Comparison of ENCODE assay signal across 8 mouse cellular contexts in the genomic region with DNA sequence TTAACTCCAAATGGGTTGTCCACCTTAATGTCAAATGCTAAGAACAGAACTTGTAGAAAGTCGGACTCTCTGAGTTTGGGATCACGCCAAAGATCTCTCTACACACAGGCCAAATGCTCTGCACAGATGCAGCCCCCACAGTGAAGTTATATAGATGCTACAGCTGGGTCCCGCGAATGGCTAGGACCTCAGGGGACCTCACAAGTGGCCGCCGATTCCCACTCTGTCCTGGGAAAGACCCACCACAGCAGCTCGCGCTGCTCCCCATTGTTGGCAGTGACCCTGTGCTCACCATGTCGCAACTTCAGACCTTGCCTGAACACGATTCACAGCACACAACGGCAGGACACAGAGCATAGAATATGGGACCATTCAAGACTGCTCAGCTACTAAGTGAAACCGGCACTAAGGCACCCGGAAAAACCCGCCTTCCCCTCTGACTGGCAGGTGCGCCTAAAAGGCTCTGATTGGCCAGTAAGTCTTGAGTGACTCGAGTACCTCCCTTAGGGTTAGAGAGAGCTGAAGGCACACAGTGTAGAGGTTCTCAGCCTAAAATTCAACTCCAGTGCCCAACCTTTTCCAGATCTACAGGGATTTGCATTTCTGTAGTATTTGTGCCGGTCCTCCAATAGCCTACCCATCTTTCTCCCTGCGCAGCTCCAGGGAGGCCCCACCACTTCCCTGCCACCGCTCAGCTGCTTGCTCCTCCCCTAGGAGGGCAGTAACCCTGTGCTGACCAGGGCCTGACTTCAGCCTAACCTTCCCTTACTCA. TPM values are rescaled to one million over a fixed set of nuclear protein-coding genes. Genes with fewer than 3 reads are reported as not detected.
DNase-seq lines count a peak whose midpoint lies in the region; ATAC-seq lines count a peak whose summit lies in the region.

No protein-coding gene starts in this region.

- H3K4me2 ChIP-seq in hindbrain, embryonic 15.5 days: peak overlapping the region; percentile 67

- peak overlapping the region; percentile 52 for H3K4me3 ChIP-seq in hindbrain, embryonic 15.5 days

- peak; percentile 99 for ATAC-seq in hindbrain, embryonic 15.5 days (ENCODE audit: low FRiP score, low read depth)

- peak overlapping the region; percentile 79 for H3K27ac ChIP-seq in hindbrain, embryonic 15.5 days (replicated peaks)

- no peaks in the 10 kb centered on the region for H3K36me3 ChIP-seq in hindbrain, embryonic 15.5 days

- no peaks in the 10 kb centered on the region; the same call in 1 of the 2 replicates for H3K4me1 ChIP-seq in hindbrain, embryonic 15.5 days (replicated peaks)

- peak; percentile 93 for DNase-seq in R1 (ENCODE audit: low read depth, low spot score)
- DNase-seq in cerebellum, postnatal 25 days: peak; percentile 83 to 87
- peak; percentile 79 to 88 for DNase-seq in frontal cortex, postnatal 36 days (ENCODE audit: low spot score in 2 of 2)
- DNase-seq in left cerebral cortex, adult 11 months (ENCODE audit: low spot score): peak; percentile 76
- peak; percentile 86 for DNase-seq in lung, postnatal 4 days
- peak; percentile 43 for DNase-seq in retina, postnatal 7 days (ENCODE audit: low read depth, low spot score)
- DNase-seq in urinary bladder, adult 2 months (ENCODE audit: low spot score): peak; percentile 67

- H3K9ac ChIP-seq in hindbrain, embryonic 15.5 days: peak overlapping the region; percentile 60

- 5% methylated on average over 19 of the region's 19 CpGs for WGBS in hindbrain, embryonic 15.5 days

- 0 out of 2 replicates have a peak, but pooled peaks cover 5% of the 10 kb centered on the region for H3K9me3 ChIP-seq in hindbrain, embryonic 15.5 days

- H3K27me3 ChIP-seq in hindbrain, embryonic 15.5 days: no peaks in the 10 kb centered on the region

RNA-seq across cellular contexts. Expression of a gene that starts 14.5 kb away (rescaled TPM):
- 4.3 and 6.4 TPM in 2 replicates for polyA plus RNA-seq in hindbrain, embryonic 15.5 days (2015; fragmentation: Nextera tagmentation; extraction: Ambion mirVana)
- 4.2 and 4.4 TPM in 2 replicates for polyA plus RNA-seq in urinary bladder, adult 2 months (2012; rRNA removed)

RNA-seq across cellular contexts. Expression of a gene that starts 36.4 kb away (rescaled TPM):
- polyA plus RNA-seq in hindbrain, embryonic 15.5 days (2015; fragmentation: Nextera tagmentation; extraction: Ambion mirVana): 0.29 and 0.35 TPM in 2 replicates
- polyA plus RNA-seq in urinary bladder, adult 2 months (2012; rRNA removed): 1.0 and 1.4 TPM in 2 replicates

RNA-seq across cellular contexts. Expression of a gene that starts 41.9 kb away (rescaled TPM):
- polyA plus RNA-seq in hindbrain, embryonic 15.5 days (2015; fragmentation: Nextera tagmentation; extraction: Ambion mirVana): 6.0 and 6.1 TPM in 2 replicates
- polyA plus RNA-seq in urinary bladder, adult 2 months (2012; rRNA removed): 0.09 and 0.10 TPM in 2 replicates

RNA-seq across cellular contexts. Expression of a gene that starts 50.2 kb away (rescaled TPM):
- polyA plus RNA-seq in hindbrain, embryonic 15.5 days (2015; fragmentation: Nextera tagmentation; extraction: Ambion mirVana): 61.1 and 63.6 TPM in 2 replicates
- polyA plus RNA-seq in urinary bladder, adult 2 months (2012; rRNA removed): 56.4 and 77.5 TPM in 2 replicates

RNA-seq across cellular contexts. Expression of a gene that starts 52.1 kb away (rescaled TPM):
- 13.3 and 16.2 TPM in 2 replicates for polyA plus RNA-seq in hindbrain, embryonic 15.5 days (2015; fragmentation: Nextera tagmentation; extraction: Ambion mirVana)
- 2.7 and 3.7 TPM in 2 replicates for polyA plus RNA-seq in urinary bladder, adult 2 months (2012; rRNA removed)

Comparison
In these comparisons a context has a peak if more than half of its experiments do, and no peak if none do; other contexts are left out.
1. Peak in every context shown above with its lines: DNase-seq, ATAC-seq, H3K4me3 ChIP-seq and H3K27ac ChIP-seq.
2. DNase-seq: peak in every context shown above with its lines; median percentile 93 in R1; 86 in lung, postnatal 4 days; 85 in cerebellum, postnatal 25 days; 84 in frontal cortex, postnatal 36 days; 76 in left cerebral cortex, adult 11 months; 67 in urinary bladder, adult 2 months; 43 in retina, postnatal 7 days.